Mouse (Mus musculus) T-helper 1 cell (primary cell): Measurements from ENCODE around the gene Gm21650.
"Not testable (repeated sequence)": the region's sequence is repeated elsewhere in the genome, so short reads cannot be mapped to it uniquely, and the experiment has no call there.

Source experiments
- in situ Hi-C: fragments of 300-600 bp; cut with MboI, MseI; formaldehyde crosslinking; loops from one replicate; pipeline ENCODE4 v1.15.1; 2025; ENCODE audit warnings: high pct_unique_total_duplicates

The Gm21650 gene

GRCm38 (mm10) chrY:77692508-77692907, at the start of gene Gm21650:
Gene Gm21650, plus strand, starts transcription at chrY:77692808.
- in situ Hi-C loops: not testable (repeated sequence)
